Mouse (Mus musculus): ENCODE data around the gene Gm21992.
"Not testable (repeated sequence)": the region's sequence is repeated elsewhere in the genome, so short reads cannot be mapped to it uniquely, and the experiment has no call there.

The Gm21992 gene

DNA sequence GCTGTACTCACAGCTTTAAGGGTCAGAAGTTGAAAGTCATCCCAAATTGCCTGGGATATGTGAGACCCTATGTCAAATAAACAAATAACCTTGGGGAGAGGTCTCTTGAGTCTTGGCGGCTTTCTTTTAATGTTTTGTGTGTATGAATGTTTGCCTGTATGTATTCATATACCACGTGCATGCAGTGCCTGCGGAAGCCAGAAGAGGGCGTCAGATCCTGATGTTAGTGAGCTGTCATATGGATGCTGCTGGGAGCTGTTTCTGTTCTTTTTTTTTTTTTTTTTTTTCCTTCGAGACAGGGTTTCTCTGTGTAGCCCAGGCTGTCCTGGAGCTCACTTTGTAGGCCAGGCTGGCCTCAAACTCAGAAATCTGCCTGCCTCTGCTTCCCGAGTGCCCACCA lies 1.6 kb upstream of the Gm21992 start:
- peak; percentile 88 for DNase-seq (ENCODE audit: low read depth, low spot score)

DNA sequence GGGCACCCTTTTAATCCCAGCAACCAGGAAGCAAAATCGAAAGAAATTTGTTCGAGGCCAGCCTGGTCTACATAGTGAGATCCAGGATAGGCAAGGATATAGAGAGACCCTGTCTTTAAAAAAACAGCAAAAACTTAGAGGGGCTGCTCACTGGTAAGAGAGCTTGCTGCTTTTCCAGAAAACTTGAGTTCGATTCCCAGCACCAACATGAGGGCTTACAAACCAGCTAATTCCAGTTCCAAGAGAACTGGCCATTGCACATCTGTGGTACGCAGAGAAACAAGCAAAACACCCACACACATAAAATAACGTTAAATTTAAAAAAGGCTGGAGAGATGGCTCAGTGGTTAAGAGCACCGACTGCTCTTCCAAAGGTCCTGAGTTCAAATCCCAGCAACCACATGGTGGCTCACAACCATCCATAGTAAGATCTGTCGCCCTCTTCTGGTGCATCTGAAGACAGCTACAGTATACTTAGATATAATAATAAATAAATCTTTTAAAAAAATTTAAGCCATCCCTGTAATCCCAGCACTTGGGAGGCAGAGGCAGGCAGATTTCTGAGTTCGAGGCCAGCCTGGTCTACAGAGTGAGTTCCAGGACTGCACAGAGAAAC lies 1.0 kb upstream of the Gm21992 start:
- DNase-seq (ENCODE audit: low read depth, low spot score): peak; percentile 43

DNA sequence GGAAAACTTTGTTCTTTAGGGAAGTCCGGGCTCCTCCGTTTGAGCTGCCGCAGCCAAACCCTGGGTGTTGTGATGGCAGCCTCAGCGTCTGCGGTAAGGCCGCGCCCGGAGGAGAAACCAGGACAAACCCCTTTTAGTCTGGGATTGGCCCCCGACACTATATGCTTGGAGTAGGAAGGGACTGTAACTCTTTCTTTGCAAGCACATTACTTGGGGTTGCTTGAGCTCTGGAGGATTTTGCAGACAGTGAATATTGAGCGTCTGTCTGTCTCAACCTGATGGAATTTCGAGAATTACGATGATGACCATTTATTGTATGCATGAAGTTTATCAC lies 464 bp upstream of the Gm21992 start:
- DNase-seq (ENCODE audit: low read depth, low spot score): no peak

DNA sequence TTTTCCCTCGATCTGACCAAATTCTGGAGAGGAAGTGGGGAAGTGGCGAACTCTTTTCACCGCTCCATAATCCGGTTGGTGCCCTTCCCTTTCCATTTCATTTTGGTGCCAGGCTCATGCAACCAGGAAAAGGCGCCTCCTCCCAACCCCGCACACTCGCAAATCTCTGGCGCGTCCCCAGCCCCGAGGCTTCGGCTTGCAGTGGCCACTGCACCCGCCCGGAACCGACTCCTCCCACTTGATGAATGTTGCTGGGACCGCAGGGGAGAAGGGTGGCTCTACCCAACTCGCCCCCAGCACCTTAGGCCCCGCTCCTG lies 708 bp downstream of the Gm21992 start:
- DNase-seq (ENCODE audit: low read depth, low spot score): no peak

DNA sequence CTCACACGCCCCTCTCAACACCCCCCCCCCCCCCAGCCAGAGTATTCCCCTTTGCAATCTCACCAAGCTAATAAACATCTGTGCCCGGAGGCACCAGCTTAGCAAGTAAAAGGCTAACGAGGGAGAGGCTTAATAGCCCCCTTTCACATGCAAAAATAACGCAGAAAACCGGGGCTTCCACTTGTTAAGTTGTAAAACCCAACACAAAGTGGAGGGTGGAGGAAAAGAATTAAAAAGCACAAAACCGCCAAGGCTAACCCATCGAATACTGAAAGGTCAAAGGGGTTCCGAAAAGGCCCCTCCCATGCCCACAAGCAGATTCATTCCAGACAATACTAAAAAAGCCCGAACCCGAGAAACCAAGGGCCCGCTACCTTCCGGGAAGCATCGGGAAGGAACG lies 1.1 kb downstream of the Gm21992 start:
- peak; percentile 99 for DNase-seq (ENCODE audit: low read depth, low spot score)

DNA sequence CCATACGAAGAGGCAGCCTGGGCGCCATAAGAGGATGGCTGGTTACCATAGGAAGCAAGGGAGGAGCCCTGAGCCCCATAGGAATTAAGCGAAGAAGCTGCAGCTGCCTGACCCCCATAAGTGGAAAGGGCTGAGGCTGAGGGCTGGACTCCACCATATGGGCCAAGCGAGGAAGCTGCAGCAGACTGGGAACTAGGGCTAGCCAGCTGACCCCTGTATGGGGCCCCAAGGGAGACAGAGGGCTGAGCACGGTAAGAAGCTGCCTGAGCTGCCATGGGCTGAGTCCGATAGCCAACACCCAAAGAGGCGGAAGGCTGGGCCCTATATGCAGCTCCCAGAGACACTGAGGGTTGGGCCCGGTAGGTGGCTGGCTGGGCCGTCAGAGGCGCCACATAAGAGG lies 8.1 kb downstream of the Gm21992 start:
- no peak for DNase-seq (ENCODE audit: low read depth, low spot score)

DNA sequence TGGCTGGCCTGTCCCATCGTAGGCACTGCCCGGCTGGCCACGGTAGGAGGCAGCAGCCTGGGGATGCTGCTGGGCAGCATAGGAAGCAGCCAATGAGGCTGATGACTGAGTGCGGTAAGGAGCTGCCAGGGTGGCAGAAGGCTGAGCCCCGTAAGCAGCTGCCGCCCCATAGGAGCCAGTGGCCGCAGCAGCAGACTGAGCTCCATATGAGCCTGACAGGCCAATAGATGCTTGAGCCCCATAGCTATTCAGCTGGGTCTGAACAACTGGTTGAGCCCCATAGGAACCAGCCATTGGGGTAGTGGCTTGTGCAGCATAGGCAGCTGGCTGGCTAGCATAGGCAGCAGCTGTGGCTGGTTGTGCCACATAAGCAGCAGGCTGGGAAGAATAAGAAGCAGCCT lies 8.7 kb downstream of the Gm21992 start:
- DNase-seq (ENCODE audit: low read depth, low spot score): no peak

DNA sequence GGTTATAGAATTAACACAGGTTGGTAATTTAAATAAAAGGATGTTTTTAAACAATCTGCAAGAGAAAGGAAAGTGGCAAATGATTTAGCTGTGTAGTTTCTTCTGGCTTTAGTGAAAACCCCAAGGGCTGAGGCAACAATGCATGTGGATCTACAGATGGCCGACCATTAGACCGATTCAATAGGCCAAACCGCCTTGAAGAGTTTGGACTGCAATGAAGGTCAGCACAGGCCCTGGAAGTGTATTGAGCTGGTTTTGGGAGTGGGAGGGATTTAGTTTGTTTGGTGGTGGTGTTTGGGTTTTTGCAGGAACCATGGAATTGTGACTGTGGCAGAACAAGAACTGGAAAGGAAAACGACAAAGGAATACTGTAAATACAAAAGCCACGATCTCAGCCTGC lies 12.3 kb downstream of the Gm21992 start:
- DNase-seq (ENCODE audit: low read depth, low spot score): no peak

DNA sequence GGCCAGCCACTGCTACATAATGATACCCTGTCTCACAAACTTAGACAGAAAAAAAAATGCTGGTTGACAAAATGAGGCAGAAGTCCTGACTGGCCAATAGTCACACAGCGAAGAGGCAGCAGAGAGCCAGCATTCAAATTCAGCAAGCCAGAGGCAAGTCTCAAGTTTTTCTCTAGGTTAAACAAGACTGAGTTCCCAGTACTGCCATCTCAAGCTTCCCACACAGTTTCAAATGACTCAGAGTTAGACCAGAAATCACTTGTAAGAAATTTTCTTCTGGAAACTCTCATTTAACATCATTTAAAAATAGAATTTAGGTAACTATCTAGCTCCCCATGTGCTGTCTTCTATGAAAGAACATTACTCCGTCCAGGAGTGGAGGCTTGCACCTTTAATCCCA lies 13.6 kb downstream of the Gm21992 start:
- DNase-seq (ENCODE audit: low read depth, low spot score): no peak

DNA sequence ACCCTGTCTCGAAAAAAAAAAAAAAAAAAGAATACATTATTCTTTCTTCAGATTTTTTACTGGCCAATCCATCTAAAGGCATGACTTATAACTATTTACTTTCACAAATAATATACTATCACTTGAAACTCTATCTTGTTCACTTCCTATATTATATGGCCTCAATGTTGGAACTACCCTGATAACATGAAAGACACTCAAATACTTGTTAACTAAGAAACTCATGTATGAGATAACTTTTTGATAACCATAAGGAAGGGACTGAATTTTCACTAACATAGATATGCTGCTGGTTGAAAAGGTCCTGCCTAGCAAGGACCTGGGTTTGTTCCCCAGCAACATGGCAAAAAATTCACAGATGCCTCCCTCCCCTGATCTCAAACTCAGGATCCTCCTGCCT lies 15.5 kb downstream of the Gm21992 start:
- no peak for DNase-seq (ENCODE audit: low read depth, low spot score)

DNA sequence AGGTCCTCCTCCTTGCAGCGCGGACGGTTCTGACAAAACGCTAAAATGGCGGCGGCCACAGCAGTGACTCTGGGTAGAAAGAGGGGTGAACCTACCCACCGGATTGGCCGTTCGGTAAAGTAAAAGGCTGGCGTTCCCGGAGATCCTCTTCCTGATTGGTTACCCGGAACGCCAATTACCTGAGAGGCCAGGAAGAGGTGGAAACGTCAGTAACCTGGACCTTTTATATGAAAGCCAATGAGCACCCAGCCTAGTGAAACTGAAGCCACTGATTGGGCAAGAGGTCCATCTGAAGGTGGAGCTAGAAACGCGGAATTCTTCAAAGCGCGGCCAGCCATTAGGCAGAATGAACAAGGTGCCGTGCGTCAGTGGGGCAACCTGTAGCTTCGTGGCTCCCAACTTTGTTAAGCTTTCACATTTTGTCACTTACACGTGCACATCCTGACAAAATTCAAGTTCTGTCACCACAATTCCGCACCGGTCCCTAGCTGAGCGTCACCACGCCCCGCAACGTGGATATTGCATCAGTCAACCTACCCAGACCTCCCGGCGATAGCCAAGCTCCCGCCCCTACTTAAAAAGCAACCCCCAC lies 17.5 kb downstream of the Gm21992 start, which contains the start of gene Rbm4:
TSS of gene Rbm4 (minus strand) at position 71 of the 592 bp plus-strand sequence.
- peak; percentile 100 for DNase-seq (ENCODE audit: low read depth, low spot score)

DNA sequence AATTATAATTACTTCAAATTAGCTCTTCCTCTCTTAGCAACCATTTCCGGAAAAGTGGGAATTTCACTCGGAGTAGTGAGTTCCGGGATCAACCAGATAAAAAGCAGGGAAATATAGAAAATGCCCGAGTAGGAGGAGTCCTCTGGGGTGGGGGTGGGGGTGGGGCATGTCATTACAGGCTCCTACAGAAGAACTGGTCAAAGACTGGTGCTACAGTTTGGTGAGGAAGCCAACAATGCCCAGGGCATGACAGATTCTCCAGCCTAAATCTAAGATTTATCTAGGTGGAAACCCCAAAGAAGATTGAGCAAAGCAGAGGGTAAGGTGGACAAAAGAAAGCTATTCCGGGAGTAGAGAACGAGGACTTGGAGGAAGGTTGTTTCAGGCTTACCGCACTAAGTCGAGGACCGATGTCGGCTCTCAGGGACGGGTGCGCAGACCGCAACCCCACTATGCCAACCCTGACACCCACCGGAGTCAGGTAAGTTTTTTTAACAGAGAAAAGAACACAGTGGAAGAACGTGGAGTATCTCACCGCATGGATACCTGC lies 18.1 kb downstream of the Gm21992 start:
- peak; percentile 60 for DNase-seq (ENCODE audit: low read depth, low spot score)

DNA sequence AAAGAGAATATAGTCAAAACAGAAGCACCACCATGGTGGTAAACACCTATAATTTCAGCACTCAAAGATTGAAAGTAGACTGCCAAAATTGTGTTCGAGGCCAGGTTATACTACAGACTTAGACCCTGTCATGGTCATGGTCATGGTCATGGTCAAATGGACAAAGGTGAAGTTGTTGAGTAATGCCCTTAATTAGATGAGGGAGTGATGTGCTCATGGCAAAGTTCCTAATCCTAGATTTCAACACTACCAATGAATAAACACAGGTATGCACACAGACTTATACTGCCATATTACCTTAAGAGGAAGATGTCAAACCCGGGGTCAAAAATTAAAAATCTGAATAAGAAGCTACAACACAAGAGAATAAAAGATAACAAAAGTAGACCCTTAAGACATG lies 25.1 kb downstream of the Gm21992 start:
- no peak for DNase-seq (ENCODE audit: low read depth, low spot score)

DNA sequence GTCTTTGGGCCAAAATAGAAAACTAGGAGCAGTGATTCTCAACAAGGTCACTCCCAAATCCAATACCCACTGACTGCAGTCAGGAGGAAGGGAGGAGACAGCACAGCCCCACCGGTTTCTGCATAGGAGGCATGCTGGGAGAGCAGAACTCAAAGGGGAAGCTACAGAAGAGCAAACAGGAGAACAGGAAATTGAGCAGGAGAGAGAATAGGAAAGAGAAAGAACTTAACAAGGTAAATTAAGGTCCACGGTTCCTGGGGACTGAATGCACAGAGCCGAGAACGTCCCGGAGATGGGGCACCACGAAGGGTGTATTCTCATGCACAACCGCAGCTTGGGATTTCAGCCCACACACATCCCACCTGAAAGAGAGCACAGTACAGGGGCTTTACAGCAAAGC lies 26.2 kb downstream of the Gm21992 start:
- peak; percentile 80 for DNase-seq (ENCODE audit: low read depth, low spot score)

DNA sequence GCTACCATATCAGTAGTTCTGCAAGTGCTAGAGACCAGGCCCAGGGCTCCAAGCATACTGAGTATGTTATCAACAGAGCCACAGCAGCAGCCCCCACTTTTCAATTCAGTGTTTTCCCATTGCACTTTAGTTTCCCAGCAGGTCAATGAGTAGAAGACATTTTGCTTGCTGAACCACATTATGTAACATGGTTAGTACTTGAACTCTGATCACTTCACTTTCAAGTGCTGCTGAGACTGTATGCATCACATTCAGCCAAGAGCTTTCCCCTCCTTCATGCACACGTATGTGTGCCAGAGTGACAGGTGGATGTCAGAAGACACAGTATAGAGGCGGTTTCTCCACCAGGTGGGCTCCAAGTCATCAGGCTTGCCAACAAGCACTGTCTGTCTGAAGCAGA lies 28.5 kb downstream of the Gm21992 start:
- no peak for DNase-seq (ENCODE audit: low read depth, low spot score)

DNA sequence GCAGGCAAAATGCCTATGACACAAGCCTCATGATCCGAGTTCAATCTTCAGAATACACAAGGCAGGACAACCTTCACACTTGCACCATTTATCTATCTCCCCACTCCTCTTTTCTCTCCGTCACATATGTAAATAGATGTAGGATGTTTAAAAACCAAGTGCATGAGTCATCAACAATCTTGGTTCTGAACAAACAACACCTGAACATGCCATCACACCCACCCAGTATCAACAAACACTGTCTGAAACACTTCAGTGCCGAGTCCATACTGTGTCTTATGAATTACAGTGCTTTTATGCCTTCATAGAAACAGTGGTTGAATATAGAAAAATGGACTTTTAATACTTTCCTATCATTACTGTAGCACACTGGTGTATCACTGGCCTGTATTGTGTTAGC lies 38.6 kb downstream of the Gm21992 start:
- no peak for DNase-seq (ENCODE audit: low read depth, low spot score)

DNA sequence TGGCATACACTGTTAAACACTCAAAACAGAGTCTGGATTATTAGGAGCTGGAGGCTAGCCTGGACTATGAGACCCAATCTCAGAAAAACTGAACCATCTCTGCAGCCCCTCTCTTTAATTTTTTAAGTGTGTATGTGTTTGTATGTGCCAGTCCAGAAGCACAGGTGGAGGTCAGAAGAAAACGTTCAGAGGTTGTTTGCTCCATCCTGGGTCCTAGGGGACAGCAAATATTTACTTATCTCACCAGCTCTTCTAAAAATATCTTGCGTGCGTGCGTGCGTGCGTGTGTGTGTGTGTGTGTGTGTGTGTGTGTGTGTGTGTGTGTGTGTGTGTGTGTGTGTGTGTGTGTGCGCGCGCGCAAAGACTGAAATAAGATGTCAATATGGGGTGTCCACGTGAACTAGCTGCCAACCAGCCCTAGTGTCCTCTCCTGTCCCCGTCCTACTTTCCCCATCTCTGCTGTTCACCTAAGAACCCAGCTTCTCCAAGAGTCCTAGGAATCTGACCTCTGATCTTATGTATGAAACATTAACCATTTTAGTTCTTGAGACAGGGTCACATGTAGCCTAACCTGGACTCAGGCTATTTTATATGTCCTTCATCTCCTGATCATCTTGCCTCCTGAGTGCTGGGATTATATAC lies 43.8 kb downstream of the Gm21992 start:
- DNase-seq (ENCODE audit: low read depth, low spot score): no peak

DNA sequence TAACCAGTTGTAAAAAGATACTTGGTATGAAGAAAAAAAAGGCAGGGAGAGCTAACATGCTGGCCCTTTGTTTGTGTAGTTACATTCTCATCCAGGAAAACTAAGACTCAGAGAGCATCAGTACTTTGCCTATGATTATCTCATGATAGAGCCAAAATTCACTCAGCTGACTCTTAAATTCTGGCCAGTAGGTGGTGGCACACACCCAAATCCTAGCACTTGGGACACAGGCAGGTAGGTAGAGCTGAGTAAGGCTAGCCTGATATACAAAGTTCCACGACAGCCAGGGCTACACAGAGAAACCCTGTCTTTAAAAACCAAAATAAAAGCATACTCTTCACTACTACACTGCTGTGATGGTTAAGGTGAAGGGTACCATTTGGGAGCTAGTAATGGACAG lies 48.5 kb downstream of the Gm21992 start:
- peak; percentile 60 for DNase-seq (ENCODE audit: low read depth, low spot score)

DNA sequence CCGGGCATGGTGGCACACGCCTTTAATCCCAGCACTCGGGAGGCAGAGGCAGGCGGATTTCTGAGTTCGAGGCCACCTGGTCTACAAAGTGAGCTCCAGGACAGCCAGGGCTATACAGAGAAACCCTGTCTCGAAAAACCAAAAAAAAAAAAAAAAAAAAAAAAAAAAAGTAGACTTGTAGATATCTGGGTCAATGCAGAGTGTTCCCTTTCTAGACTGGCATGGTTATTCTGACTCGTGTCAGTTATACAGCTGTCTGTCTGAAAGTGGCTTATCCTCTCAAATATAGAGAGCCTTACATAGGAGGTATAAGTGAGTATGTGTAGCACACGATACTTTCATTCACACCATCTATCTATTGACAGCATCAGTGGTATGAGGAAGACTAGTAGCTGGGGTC lies 50.9 kb downstream of the Gm21992 start:
- DNase-seq (ENCODE audit: low read depth, low spot score): not testable (repeated sequence)

DNA sequence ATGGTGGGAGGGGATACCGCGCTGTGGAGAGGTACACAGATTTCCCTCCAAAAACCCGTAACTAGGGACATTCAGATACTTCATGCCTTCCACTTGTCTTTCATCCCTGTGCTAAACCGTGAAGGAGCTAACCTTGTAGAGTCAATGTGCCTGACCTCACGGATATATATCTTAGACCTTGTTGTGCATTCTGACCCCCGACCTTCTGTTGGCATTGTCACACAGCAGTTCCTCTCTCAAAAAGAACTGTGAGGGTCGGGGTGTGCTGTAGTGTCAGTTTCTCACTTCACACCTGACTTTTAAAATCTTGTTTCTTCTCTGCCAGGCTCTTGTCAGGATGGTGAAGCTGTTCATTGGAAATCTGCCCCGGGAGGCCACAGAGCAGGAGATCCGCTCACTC lies 54.5 kb downstream of the Gm21992 start:
- no peak for DNase-seq (ENCODE audit: low read depth, low spot score)

DNA sequence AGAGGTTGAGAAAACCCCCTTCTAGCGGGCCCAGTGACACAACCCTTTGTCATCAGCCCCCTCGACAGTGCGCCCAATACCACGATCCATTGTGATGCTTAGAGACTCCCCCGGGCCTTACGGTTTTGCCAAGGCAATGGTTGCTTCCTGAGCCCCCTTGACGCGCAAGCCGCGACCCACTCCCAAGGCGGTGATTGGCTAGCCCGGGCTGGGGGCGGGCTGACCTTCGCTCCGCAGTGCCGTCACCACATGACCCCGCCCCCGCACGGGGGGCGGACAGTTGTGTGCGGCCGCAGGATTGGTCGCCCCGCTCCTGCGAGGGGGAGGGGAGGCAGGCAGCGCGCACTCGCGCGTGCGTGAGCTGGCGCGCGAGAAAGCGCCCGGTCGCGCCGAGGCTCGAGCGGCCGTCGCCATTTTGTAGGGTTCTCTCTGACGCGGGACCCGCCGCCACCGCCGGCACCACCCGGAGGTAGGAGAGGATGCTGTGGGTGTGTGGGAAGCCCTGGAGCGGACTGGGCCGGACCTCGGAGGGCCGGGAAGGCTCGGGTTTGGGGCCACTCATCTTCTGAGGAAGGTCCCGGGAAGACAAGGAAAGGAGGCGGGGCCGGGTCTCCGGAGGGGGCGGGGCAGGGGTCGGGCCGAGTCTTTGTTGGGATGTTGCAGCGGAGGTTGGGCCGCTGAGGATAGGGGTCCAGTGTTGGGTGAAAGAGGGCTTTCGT lies 55.1 kb downstream of the Gm21992 start, which contains the start of gene Rbm4b:
TSS of gene Rbm4b (plus strand) at position 305 of the 719 bp plus-strand sequence.
- peak; percentile 96 for DNase-seq (ENCODE audit: low read depth, low spot score)

DNA sequence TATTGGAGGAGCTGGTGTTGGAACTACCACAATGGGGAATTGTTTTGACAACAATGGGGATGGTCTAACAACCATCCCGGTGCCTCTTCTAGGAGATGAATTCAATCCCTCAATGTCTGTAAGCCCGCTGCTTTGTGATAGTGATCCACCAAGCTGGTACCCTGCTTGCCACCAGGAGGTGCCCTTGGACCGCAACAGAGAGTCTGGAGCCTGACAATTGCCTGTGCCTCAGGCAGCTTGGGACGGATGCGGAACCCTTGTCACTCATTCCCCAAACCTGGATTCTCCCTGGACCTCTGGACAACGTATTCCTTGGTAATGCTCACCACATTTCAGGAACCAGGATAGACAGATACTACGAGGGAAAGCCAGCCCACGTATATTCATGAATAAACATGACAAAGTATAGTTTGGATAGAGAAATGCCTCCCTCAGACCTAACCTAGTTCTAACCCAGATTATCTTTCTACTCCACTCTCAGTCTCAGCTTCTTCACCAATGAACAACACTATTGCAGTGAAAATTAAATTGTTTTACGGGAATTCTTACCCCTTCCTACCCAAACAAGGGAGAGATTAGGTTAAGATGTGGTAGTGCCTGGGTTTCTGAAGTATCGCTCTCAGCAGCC lies 55.7 kb downstream of the Gm21992 start:
- DNase-seq (ENCODE audit: low read depth, low spot score): peak; percentile 93

Measured in R1 (cell line).